Comparison of ENCODE assay signal across 9 mouse cellular contexts in genomic region chr7:34749753-34750152, GRCm38 (mm10).
A peak's percentile ranks its signal among the peaks of the same experiment; 100 is the strongest.
DNase-seq lines count a peak whose midpoint lies in the region; ATAC-seq and TF ChIP-seq lines count a peak whose summit lies in the region.
"Had no signal": no experiment of that assay in that cellular context is flagged by ENCODE, and none has a peak within 500 bp of the region (broad histone marks: within the 10 kb centered on the region; RNA-seq: fewer than 3 reads in every experiment).

No protein-coding gene starts in this region.

- 44% methylated on average over 3 of the region's 3 CpGs for WGBS in hindbrain, postnatal 0 days
- 48% methylated on average over 3 of the region's 3 CpGs for WGBS in hindbrain, embryonic 14.5 days
- WGBS in limb, embryonic 12.5 days = 46% methylated on average over 3 of the region's 3 CpGs

- TF ChIP-seq CTCF in hindbrain, postnatal 0 days (IDR thresholded peaks at IDR 0.05; ENCODE audit: low read depth) = peak; percentile 68
- TF ChIP-seq CTCF in E14TG2a.4 (conservative IDR thresholded peaks at IDR 0.05; ENCODE audit: low read length) = peak; percentile 100
- TF ChIP-seq CTCF in brain, embryonic 14.5 days (IDR thresholded peaks at IDR 0.05; ENCODE audit: borderline replicate concordance, extremely low read depth, insufficient read depth, insufficient read length) = peak; percentile 60; the same call in 1 of the 2 replicates

- DNase-seq in hindbrain, postnatal 0 days (ENCODE audit: low spot score) = peak; percentile 30
- DNase-seq in hindbrain, embryonic 14.5 days (ENCODE audit: low spot score) = no peak
- DNase-seq in brain, embryonic 14.5 days (ENCODE audit: low read depth) = no peak
- no peak for DNase-seq in ovary, adult 18-20 months (ENCODE audit: low spot score)
- DNase-seq in left cerebral cortex, adult 11 months (ENCODE audit: low spot score) = no peak
- DNase-seq in frontal cortex, adult 2 months (ENCODE audit: extremely low spot score in 1 of 2, low spot score in 1 of 2) = no peak

- H3K9ac ChIP-seq in hindbrain, postnatal 0 days (replicated peaks; ENCODE audit: low read length) = no peak overlapping the region
- no peak overlapping the region for H3K9ac ChIP-seq in hindbrain, embryonic 14.5 days
- no peak overlapping the region for H3K9ac ChIP-seq in limb, embryonic 12.5 days (replicated peaks)
- H3K9ac ChIP-seq: neural tube, embryonic 13.5 days had no signal

- H3K4me2 ChIP-seq in hindbrain, postnatal 0 days (ENCODE audit: low read depth, low read length) = no peak overlapping the region
- no peak overlapping the region for H3K4me2 ChIP-seq in hindbrain, embryonic 14.5 days (replicated peaks)
- H3K4me2 ChIP-seq in limb, embryonic 12.5 days = no peak overlapping the region
- H3K4me2 ChIP-seq: neural tube, embryonic 13.5 days had no signal

- TF ChIP-seq POLR2A in brain, embryonic 14.5 days (IDR thresholded peaks at IDR 0.05; ENCODE audit: borderline replicate concordance, extremely low read depth, insufficient read depth, insufficient read length, poor library complexity, severe bottlenecking) = no peak

- H3K4me1 ChIP-seq in hindbrain, postnatal 0 days (ENCODE audit: insufficient read depth, low read length) = peaks cover 9% of the 10 kb centered on the region; the same call in 1 of the 2 replicates
- H3K4me1 ChIP-seq in hindbrain, embryonic 14.5 days (replicated peaks; ENCODE audit: control insufficient read depth, insufficient read depth, low read length) = peaks cover 19% of the 10 kb centered on the region
- peaks cover 74% of the 10 kb centered on the region for H3K4me1 ChIP-seq in E14TG2a.4 (replicated peaks; ENCODE audit: low read depth, low read length)
- H3K4me1 ChIP-seq in limb, embryonic 12.5 days (replicated peaks) = peaks cover 47% of the 10 kb centered on the region

- H3K36me3 ChIP-seq in hindbrain, postnatal 0 days (ENCODE audit: insufficient read depth, low read length) = no peaks in the 10 kb centered on the region
- H3K36me3 ChIP-seq in hindbrain, embryonic 14.5 days (replicated peaks; ENCODE audit: control insufficient read depth, insufficient read depth) = no peaks in the 10 kb centered on the region
- H3K36me3 ChIP-seq in E14TG2a.4 (ENCODE audit: insufficient read depth, low read length) = no peaks in the 10 kb centered on the region
- H3K36me3 ChIP-seq in limb, embryonic 12.5 days = no peaks in the 10 kb centered on the region
- H3K36me3 ChIP-seq: neural tube, embryonic 13.5 days had no signal

- no peak overlapping the region for H3K4me3 ChIP-seq in hindbrain, postnatal 0 days (ENCODE audit: low read length)
- H3K4me3 ChIP-seq in hindbrain, embryonic 14.5 days (replicated peaks; ENCODE audit: low read length) = no peak overlapping the region
- H3K4me3 ChIP-seq in E14TG2a.4 (replicated peaks; ENCODE audit: low read length) = no peak overlapping the region
- H3K4me3 ChIP-seq in limb, embryonic 12.5 days (replicated peaks) = no peak overlapping the region
- H3K4me3 ChIP-seq: neural tube, embryonic 13.5 days had no signal

- no peaks in the 10 kb centered on the region for H3K27me3 ChIP-seq in hindbrain, postnatal 0 days (ENCODE audit: insufficient read depth, low read length)
- no peaks in the 10 kb centered on the region for H3K27me3 ChIP-seq in hindbrain, embryonic 14.5 days (ENCODE audit: control insufficient read depth, insufficient read depth, low read length)
- H3K27me3 ChIP-seq in E14TG2a.4 (ENCODE audit: insufficient read depth, low read length) = peaks cover 32% of the 10 kb centered on the region
- H3K27me3 ChIP-seq in limb, embryonic 12.5 days = no peaks in the 10 kb centered on the region; the same call in 1 of the 2 replicates
- H3K27me3 ChIP-seq: neural tube, embryonic 13.5 days had no signal

- H3K27ac ChIP-seq in hindbrain, postnatal 0 days = no peak overlapping the region
- H3K27ac ChIP-seq in hindbrain, embryonic 14.5 days = no peak overlapping the region
- H3K27ac ChIP-seq in limb, embryonic 12.5 days = 0 out of 2 replicates have a peak overlapping the region, but pooled peaks have one; percentile 30

- no peak for ATAC-seq in hindbrain, postnatal 0 days
- no peak for ATAC-seq in hindbrain, embryonic 14.5 days (ENCODE audit: low FRiP score)
- no peak for ATAC-seq in limb, embryonic 12.5 days (ENCODE audit: insufficient number of reproducible peaks, insufficient read depth, low FRiP score, low TSS enrichment, low read depth)

- H3K9me3 ChIP-seq in hindbrain, postnatal 0 days (ENCODE audit: low read length) = no peaks in the 10 kb centered on the region
- no peaks in the 10 kb centered on the region for H3K9me3 ChIP-seq in hindbrain, embryonic 14.5 days (ENCODE audit: control insufficient read depth, low read length)
- H3K9me3 ChIP-seq in E14TG2a.4 (ENCODE audit: low read length) = no peaks in the 10 kb centered on the region
- H3K9me3 ChIP-seq in limb, embryonic 12.5 days = 0 out of 2 replicates have a peak, but pooled peaks cover 5% of the 10 kb centered on the region
- H3K9me3 ChIP-seq: neural tube, embryonic 13.5 days had no signal
